Mouse (Mus musculus) liver, embryonic 14.5 days (tissue): ENCODE results near the gene 1700003F12Rik.
A peak's percentile ranks its signal among the peaks of the same experiment; 100 is the strongest.

Experiments
- CTCF ChIP-seq: IDR thresholded peaks from 2 replicates; pipeline ENCODE4 v1.5.1; 2016; ENCODE audit warnings: antibody characterized with exemption, low read depth, control low read depth
- EP300 ChIP-seq: IDR thresholded peaks from 2 replicates; pipeline ENCODE4 v1.6.1; 2016; ENCODE audit warnings: antibody characterized with exemption, low read depth

GRCm38 (mm10) chr2:154569836-154570286 lies 23.0 kb downstream of the 1700003F12Rik start, which contains the start of gene E2f1:
- TF ChIP-seq CTCF (0 out of 2 replicates have a peak, but pooled peaks have one; percentile 24), EP300 (peak; percentile 24; the same call in 1 of the 2 replicates)
